Mouse (Mus musculus): ENCODE results near the gene Syt16.

Gene Syt16

DNA sequence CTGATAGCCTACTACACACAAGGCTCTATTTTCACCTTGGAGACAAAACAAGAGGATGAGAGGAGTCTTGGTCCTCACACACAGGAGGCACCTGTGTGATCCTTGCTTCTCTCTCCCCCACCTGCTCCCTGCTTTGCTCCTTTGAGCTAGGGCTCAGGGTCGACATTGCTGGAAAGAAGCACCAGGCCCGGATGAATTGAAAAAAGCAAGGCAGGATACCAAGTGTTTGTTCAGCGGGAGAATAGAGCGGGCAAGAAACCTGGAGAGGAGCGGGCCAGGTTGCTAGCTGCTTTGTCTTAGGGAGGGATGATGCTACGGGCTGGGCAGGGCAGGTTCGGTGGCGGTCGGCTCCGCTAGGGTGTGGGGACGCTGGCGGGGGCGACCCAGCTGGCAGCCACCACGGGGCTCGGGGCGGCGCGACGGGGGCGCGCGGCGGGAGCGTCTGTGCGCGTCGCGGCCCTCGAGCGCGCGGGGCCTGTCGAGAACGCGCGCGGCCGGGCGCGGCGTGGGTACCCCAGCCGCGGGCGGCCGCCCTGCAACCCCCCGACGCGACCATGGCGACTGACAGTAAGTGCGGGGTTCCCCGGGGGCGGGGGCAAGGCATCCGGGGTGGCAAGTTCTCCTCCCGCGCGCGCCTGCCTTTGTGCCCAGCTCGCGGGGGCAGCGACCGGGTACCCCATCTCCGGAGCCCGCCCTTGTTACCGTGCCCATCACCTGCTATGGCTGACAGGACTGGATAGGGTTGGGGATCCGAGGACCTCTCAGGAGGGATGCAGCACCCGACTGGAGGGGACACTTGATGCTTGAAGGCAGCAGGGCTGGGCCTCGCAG, at the start of gene Syt16:
TSS of gene Syt16 (plus strand) at position 365 of the 831 bp plus-strand sequence.
- peak; percentile 25 for DNase-seq (ENCODE audit: low read depth, low spot score)

DNA sequence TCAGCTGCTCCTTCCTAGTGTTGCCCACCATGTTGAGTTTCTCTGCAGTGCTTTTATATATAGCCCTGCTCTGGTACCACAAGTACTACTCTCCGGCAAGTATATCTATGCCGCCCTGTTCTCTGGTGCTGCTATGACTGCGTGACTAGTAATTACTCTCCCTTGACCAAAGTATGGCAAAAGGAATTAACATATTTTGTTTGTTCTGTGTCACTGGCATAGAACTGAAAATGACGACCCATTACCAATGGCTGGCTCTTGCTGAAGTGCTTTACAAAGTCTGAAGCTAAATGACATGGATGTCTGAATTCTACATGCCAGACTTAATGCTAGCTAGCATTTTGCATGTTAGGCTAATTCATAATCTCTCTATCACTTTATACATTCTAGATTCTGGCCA, 49.0 kb upstream of the Syt16 start:
- DNase-seq (ENCODE audit: low read depth, low spot score), result no peak

DNA sequence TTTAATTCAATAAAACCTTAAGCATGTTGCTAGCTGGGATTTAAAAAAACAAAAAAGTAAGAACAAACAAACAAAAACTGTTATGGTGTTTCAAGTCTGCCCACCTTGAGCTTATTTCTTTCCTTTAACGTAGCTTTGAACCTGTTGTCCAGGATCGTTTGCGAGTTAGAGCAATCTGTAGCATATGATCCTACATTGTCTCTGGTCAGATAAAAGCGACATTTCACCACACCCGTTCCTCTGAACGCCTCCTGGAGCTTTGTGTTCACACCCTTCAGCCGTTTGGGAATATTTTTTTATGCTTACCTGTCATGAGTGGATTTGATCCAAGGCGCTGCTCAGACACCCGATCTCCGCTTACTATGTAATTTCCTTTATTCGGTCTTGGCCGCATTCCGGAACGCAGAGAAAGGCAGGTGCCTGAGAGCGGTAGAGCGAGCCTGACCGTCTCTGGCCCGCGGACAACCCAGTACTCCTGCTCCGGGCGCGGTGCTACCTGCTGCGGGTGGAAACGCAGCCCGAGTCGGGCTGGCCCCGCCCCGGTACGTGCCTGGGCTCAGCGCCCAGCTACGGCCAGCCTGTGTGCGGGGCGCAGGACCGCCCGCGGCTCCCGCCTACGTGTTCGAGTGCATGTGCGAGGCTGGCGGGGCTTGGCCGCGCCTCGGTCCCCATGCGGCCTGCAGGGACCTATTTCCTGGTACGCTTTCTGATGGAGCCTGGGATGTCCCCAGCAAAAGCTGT, 48.0 kb upstream of the Syt16 start:
- peak; percentile 61 for DNase-seq (ENCODE audit: low read depth, low spot score)

GRCm38 (mm10) chr12:73952879-73953278, 44.6 kb upstream of the Syt16 start:
- peak; percentile 30 for DNase-seq (ENCODE audit: low read depth, low spot score)

GRCm38 (mm10) chr12:73953420-73954186, 43.9 kb upstream of the Syt16 start:
- no peak for DNase-seq (ENCODE audit: low read depth, low spot score)

DNA sequence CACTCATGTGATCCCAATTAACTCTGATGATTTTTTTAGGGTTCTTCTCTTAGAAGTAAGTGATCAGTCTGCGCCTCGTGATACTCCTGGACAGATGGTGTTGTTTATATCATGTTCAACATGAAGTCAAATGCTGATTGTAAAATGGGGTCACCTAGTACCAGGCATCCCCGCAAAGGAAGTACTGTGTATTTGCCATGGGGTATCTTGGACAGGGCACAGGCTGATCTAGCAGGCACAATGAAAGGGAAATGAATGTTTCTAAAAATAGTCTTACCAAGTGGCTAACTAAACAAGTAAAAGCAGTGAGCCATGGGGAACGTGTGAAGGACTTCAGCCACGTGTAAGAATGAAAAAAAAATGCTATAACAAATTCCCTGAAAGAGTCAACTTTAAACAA, 42.7 kb upstream of the Syt16 start:
- no peak for DNase-seq (ENCODE audit: low read depth, low spot score)

DNA sequence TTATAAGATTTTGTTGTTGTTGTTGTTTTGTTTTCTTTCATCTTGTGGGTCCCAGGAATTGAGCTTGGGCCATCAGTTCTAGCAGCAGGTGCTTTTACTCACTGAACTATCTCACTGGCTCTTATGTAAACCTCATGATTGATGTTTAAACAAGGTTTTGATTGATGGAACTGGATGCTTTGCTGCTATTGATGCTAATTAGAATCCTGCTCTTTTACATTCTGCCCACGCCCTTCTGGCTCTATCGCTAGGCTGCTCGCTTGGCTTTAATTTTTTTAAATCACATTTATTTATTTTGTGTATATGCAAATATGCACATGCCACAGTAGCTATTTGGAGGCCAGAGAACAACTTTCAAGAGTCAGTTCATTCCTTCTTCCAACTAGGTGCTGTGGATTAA, 39.8 kb upstream of the Syt16 start:
- no peak for DNase-seq (ENCODE audit: low read depth, low spot score)

DNA sequence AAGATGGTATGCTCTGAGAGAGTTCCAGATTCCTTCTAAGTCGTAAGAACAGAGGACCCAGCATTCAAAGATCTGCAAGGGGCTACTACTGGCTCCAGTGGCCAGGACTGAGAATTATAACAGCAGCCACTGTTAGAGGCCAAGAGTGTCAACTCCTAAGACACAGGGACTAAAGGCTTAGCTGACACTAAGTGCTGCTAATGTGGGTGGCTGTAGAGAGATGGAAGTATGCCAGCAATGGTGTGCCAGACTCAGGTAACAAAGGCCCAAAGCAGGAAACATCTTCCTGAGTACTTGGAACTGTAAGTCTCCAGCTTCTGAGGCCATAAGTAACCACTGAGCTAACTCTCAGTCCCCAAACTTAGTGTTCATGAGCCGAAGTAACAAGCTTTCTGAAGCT, 38.6 kb upstream of the Syt16 start:
- no peak for DNase-seq (ENCODE audit: low read depth, low spot score)

- DNase-seq (ENCODE audit: low read depth, low spot score), result peak; percentile 98
These were observed 32.9 kb upstream of the Syt16 start, which contains the start of gene Snapc1 for GRCm38 (mm10) chr12:73964291-73965281. TSS of gene Snapc1 (plus strand) at chr12:73964481.

DNA sequence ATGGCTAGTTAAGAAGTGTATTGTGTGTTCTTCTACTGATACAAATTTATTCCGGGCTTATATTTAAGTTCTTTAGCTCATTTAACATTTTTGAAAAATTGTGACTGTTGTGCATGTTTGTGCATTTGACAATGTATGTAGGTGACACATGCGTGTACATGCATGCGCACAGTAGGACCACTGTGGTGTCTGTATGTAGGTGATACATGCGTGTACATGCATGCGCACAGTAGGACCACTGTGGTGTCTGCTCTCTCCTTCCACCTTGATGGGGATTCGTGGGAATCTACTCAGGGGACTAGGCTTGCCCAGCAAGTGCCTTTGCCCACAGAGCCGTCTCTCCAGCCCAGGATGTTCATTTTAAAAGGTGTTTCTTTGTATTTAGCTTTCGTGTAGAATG, 28.3 kb upstream of the Syt16 start:
- DNase-seq (ENCODE audit: low read depth, low spot score), result no peak

- no peak for DNase-seq (ENCODE audit: low read depth, low spot score)
These were observed 22.9 kb upstream of the Syt16 start for GRCm38 (mm10) chr12:73974584-73974983.

DNA sequence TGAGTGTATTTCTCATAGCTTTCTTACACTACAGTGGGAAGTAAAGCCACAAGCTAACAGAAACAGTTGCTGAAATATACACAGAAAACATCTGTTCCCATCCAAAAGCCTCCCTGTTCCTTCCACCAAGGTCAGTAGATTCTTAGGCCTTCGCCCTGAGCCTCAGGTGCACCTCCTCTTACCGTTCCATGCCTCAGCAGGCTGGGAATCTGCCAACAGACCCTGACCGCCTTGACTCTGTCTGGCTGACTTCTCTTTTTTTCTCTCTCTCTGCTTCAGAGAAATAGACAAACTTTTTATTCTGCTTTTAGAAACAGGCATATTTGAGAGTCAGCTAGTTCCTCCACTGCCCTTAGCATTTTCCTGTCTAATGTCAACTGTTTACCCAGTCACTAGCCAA, 19.3 kb upstream of the Syt16 start:
- DNase-seq (ENCODE audit: low read depth, low spot score), result no peak

GRCm38 (mm10) chr12:73979667-73980066, 17.8 kb upstream of the Syt16 start:
- no peak for DNase-seq (ENCODE audit: low read depth, low spot score)

- no peak for DNase-seq (ENCODE audit: low read depth, low spot score)
These were observed 14.9 kb upstream of the Syt16 start for GRCm38 (mm10) chr12:73982533-73982932.

GRCm38 (mm10) chr12:73986299-73986698, 11.2 kb upstream of the Syt16 start:
- DNase-seq (ENCODE audit: low read depth, low spot score), result no peak

DNA sequence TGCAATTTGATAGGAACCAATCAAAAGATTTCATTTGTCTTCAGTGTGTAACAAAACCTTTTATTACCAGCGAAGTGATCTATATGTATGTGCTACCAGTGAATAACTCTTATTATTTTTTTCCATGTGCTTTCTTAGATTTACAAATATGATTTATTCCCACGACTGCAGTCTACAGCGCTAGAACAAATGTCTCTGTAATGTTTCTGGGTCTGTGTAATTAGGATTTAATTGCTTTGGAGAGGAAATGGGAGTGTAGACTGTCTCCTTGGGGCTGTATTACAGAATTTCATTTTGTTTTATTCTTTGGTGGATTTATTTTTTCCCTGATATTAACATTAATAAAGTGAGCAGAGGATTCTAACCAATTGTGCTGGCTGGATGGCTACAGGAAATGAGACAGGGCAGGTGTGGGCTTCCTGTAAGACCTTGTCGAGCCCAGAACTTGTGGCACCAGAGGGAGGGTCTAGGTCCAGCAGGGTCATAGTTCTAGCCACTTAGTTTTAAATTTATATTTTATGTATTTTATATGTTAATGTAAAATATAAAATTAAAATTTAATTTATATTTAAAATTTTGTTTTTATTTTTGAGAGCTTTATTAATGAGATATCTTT, 9.0 kb upstream of the Syt16 start:
- DNase-seq (ENCODE audit: low read depth, low spot score), result no peak

DNA sequence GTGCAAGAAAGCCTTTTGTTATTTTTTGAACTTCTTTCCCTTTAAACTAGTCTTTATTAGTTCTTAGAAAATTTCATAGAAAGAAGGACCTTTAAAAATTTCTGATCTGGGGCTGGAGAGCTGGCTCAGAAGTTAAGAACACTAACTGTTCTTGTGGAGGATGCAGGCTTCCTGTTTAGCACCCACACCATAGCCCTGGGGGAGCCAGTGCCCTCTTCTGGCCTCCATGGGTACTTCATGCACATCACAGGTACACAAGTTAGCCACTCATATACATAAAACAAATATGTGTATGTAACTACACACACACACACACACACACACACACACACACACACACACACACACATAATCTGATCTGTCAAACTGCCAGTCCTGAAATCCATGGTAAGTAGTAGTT, 7.9 kb upstream of the Syt16 start:
- no peak for DNase-seq (ENCODE audit: low read depth, low spot score)

DNA sequence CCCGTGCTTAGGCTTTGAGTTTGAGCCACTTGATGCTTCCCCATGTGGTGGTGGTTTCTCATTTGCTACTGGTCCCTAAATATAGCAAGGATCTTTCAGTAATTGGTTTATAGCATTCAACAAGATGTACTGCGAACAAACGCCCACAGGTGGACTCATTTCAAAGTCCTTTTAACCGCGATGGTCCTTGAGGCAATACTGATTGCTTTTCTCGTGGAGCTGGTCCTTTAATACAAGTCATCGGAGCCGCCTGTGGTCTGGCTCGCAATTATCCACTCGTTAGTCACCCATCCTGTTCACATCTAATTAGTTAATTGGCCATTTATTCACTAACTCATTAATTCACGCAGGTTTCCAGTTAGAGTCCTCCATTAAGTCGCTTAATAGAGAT, 560 bp upstream of the Syt16 start:
- no peak for DNase-seq (ENCODE audit: low read depth, low spot score)

GRCm38 (mm10) chr12:73998128-73998456, 631 bp downstream of the Syt16 start:
- no peak for DNase-seq (ENCODE audit: low read depth, low spot score)

DNA sequence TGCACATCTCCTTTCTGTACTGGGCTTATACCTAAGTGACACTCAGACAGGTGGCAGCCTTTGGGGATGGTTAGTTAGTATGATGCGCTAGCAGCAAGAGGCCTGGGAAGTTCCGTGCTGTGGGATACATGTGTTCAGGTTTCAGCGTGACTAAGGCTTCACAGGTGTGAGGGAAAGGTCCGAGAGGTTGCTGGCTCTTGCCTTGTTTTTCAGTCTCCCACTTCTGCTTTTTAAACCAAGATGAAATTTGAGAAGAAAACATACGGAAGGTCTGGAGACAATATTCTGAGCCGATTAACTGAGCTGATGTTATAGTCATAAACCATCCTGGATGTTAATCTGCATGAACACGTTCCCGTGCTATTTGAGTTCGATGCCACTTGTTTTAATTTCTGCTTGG, 5.0 kb downstream of the Syt16 start:
- no peak for DNase-seq (ENCODE audit: low read depth, low spot score)

DNA sequence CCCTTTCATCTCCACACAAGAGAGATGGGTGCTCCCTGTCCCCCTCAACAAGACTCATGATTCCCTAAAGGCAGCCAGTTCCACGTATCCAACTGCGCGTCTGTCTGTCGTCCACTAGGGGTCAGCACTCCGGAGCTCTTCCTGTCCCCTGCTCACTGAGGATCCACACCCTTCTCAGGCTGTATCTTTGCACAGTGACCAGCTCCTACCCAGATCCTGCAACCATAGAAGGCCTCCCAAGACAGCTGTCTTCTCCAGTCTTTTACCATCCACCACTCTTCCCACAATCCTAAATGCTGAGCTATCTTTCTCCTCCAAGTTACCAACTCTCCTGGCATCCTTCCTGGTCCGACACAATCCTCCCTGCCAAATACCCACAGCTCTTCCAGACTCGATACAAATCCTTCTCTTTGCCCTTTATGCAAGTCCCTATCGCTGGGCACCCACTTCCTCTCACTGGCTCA, 12.0 kb downstream of the Syt16 start:
- peak; percentile 63 for DNase-seq (ENCODE audit: low read depth, low spot score)

All from mesoderm, embryonic 11.5 days (tissue).